Mouse (Mus musculus): Measurements from ENCODE around the gene Adrm1.

Gene Adrm1

GRCm38 (mm10) chr2:180185686-180186085 is 14.4 kb downstream of the Adrm1 start:
- DNase-seq, result no peak

GRCm38 (mm10) chr2:180187362-180187761 is 16.1 kb downstream of the Adrm1 start:
- DNase-seq, result no peak

- no peak for DNase-seq
Measured at GRCm38 (mm10) chr2:180196610-180197322, 25.5 kb downstream of the Adrm1 start.

GRCm38 (mm10) chr2:180197323-180198037 is 26.2 kb downstream of the Adrm1 start:
- DNase-seq, result no peak

DNA sequence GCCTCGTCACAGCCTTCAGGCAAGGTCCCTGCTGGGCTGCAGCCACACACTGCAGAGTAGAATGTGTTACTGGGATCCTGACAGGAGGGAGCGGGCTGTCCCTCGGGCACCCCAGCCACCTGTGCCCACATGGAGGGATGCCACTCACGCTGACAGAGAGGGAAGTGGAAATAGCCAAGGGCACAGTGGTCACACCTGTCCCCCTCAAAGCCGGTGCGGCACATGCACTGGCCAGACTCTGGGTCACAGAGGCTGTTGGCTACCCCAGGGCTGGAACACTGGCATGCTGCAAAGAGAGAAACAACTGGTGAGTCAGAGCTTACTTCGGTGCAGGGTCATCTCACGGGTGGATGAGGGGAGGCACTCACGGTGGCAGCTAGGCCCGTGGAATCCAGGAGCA is 27.5 kb downstream of the Adrm1 start:
- no peak for DNase-seq

DNA sequence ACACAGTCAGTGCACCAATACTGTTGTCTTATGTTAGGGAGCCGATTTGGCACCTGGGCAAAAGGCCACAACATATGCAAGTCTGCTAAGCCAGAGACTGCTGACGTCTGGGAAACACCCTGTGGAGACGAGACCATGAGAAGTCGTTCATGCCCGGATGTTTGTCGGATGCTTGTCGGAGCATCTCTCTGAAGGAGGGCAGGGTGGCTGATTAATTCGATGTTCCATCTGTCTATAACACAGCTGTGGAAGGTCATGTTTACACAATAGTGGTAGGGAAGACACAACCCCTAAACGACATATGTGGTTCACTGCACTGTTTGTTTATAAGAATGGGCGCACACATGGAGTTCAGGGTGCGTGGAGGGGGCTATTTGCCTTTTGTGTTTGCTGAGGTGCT is 29.4 kb downstream of the Adrm1 start:
- DNase-seq, result no peak

- no peak for DNase-seq
Measured at GRCm38 (mm10) chr2:180201303-180201702, 30.0 kb downstream of the Adrm1 start.

GRCm38 (mm10) chr2:180202263-180202662 is 31.0 kb downstream of the Adrm1 start:
- DNase-seq, result peak; percentile 55 to 61

DNA sequence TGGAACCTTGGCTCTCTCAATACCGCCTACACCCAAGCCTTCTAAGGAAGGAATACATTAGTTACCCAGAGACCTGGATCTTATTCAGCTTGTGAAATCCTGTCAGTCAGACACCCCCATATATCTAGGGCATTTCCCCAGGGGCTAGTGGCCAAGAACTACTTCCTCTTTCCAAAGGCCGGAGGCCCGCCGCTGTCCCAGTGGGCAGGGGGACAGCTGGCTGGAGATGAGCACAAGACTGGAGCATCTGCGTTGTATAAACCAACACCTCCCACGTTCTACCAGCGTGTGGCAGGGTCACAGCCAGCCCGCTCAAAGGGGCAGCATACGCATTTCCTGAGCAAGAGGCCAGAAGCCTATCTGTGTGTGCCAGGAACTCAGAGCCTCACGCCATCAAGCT is 31.5 kb downstream of the Adrm1 start:
- peak; percentile 56 to 63 for DNase-seq

DNA sequence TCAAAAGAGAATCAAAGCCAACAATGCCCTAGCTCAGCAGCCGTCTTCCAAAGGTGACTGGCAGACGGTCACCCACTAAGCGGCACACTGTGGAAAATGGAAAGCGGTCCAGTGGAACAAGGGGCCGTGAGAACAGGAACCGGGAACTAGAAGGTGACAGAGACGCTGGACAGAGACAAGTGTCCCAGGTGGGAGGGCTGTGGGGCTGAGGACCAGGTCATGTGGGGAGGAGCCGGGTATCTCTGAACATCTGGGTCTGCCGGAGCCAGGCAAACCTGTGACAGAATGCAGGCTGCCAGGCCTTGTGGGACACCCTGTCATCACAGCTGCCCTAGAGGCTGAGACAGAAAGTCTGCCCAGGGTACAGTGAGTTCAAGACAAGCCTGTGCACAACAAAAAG is 33.2 kb downstream of the Adrm1 start:
- DNase-seq, result no peak

- DNase-seq, result no peak
Measured at GRCm38 (mm10) chr2:180205083-180205955, 34.0 kb downstream of the Adrm1 start.

DNA sequence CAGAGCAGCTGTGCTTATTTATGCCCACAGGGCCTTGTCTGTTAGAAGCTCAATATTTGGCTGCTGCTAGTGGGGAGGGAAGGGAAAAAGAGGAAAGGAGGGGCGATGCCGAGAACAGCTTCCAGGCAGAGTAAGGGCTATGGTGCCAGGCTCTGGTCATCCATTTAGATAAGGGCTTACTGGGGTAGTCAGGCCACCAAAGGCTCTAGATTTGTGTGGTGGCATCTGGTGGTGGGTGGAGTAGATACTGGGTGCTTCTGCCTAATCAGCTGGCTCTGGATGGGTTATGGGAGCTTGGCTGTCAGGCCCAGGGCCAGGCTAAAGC is 34.6 kb downstream of the Adrm1 start:
- DNase-seq, result no peak

DNA sequence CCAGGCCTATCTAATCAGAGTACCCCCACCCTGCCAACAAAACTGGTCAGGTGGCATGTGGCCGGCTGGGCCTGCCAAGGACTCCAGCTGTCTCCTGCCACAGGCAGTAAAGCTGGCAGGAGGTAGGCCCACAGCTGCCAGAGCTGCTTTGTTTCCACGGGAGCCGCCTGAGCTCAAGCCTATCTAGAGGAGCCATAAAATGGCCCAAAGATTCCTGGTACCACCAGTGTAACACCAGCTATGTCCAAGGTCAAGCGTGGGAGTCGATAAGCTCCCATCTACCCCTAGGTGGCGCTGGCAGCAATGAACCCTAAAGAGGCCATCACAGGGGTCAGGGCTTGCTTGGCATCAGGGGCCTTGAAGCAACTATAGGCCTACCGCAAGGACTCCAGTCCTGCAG is 36.6 kb downstream of the Adrm1 start:
- DNase-seq, result peak; percentile 50 to 72

- no peak for DNase-seq
Measured at GRCm38 (mm10) chr2:180208976-180209375, 37.7 kb downstream of the Adrm1 start.

DNA sequence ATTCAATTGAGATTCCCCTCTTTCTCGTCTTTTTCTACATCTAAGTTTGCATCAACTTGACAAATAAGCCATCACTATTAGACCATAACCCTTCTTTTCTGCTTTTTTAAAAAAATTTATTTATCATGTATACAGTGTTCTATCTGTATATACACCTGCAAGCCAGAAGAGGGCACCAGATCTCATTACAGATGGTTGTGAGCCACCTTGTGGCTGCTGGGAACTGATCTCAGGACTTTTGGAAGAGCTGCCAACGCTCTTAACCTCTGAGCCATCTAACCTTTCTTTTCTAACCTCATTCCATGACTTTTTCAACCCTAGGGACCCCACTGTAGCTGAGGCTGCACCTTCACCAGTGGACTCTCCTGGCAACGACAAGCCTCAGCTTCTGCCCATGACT is 41.0 kb downstream of the Adrm1 start:
- no peak for DNase-seq

GRCm38 (mm10) chr2:180214352-180214978 is 43.2 kb downstream of the Adrm1 start:
- no peak for DNase-seq

DNA sequence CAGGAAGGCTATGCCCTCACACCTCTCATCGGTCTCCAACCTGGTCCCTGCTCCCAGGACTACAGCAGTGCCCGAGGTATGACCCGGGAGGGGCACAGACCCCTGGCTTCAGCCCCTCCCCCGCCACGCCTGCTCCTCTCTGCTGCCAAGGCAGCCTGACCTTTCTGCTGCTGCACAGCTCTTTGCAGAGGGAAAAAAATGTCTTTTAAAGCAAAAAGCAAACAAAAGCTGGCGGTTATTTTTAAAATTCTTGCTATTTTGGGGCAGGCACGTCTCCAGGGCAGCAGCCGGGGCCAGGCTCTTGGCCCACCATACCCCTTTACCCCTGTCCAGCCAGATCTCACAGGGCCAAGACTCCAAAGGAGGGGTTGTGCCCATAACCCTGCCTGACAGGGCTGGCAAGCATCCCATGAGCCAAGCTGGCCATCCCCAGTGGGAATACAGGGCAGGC is 43.8 kb downstream of the Adrm1 start:
- no peak for DNase-seq

GRCm38 (mm10) chr2:180215951-180216350 is 44.7 kb downstream of the Adrm1 start:
- DNase-seq, result no peak

DNA sequence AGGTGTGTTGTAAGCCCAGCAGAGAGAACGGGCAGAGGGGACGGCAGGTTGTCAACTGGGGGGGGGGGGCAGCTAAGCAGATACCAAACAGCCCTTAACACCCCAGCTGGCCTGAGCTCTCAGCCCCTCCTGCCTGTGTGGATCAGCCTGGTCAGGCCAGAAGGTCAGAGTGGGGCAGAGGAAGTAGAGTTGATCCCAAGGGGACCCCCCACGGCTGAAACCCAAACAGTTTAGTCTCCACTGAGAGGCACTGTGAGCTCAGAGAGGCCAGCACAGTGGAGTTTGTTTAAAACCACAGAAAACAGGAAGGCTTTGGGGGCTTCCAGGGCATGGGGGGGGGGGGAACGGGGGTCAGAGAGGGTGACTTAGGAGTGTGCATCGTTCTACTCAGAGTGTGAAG is 45.6 kb downstream of the Adrm1 start:
- DNase-seq, result no peak

GRCm38 (mm10) chr2:180217587-180217986 is 46.3 kb downstream of the Adrm1 start:
- peak; percentile 68 to 76 for DNase-seq

GRCm38 (mm10) chr2:180218241-180218640 is 47.0 kb downstream of the Adrm1 start:
- DNase-seq, result no peak

GRCm38 (mm10) chr2:180218677-180219076 is 47.4 kb downstream of the Adrm1 start:
- no peak for DNase-seq
